Mouse (Mus musculus) testis, adult 2 months (tissue): ENCODE results near the gene Foxr1.

Experiments used
- CTCF ChIP-seq: fragments of 200-500 bp; IDR thresholded peaks from 2 replicates; pipeline ENCODE4 v1.5.1; 2012; ENCODE audit warnings: low read depth, mild to moderate bottlenecking, inconsistent platforms, low read length, moderate library complexity; ENCODE audit not compliant: control insufficient read depth, insufficient read depth, insufficient replicate concordance
- POLR2A ChIP-seq: fragments of 200-500 bp; IDR thresholded peaks from 2 replicates; pipeline ENCODE4 v1.6.1; 2012; ENCODE audit warnings: low read depth, mild to moderate bottlenecking, inconsistent platforms, low read length, moderate library complexity; ENCODE audit not compliant: control insufficient read depth

DNA sequence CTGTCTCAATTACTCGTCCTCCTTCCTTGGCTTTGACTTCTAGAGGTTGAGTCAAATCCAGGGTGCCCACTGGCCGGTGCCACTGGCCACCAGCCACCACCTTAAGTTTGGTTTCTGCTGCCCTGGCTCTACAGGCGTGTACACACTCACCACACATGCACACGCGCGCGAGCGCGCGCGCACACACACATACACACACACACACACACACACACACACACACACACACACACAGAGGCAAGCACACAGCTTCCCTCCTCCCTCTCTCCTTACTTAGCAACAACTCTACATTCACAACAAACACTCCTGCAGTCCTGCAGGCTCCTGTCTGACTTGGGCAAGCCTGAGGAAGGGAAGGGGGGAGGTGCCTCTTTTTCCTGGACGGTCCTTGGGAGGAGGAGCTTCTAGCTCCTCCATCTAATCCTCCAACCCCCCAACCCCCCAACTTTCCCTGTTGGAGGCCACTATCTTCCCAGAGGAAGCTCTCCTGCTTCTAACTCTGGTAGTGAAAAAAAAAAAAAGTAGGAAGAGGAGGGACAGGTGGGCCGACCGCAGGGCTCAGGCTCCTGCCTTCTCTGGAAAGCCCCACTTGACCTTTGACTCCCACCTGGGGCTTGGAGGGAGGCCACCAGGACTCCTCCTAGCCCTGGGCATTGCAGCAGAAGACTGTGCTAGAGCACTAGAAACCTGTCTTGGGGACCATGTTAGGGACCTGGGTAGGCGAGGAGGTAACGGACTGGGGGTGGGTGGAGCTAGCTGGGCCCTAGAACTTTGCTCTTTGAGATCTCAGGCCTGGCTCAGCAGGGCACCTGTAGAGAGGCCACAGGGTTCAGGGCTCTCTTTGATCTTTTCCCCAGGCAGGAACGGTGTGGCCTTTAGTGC, 49.4 kb upstream of the Foxr1 start:
- no peak for TF ChIP-seq CTCF
- TF ChIP-seq POLR2A, result peak; percentile 16; the same call in 1 of the 2 replicates
